Mouse (Mus musculus) adrenal gland, postnatal 14 days (tissue): ENCODE data around the gene Iqck. TPM values are rescaled to one million over a fixed set of nuclear protein-coding genes. Genes with fewer than 3 reads are reported as not detected.

Experiments
- DNase-seq: peaks from one replicate; pipeline ENCODE4 v3.0.0; 2021; ENCODE audit warnings: mixed read lengths
- long read RNA-seq, 2 experiments: library from polyadenylated mRNA; stranded (forward); transcript quantifications; one replicate each; pipeline ENCODE4 v2.0.0; 2021
- total RNA-seq: library from RNA; stranded (reverse); gene quantifications from 2 replicates; pipeline ENCODE4 v1.2.3, GENCODE M21; 2021

Iqck gene
- 12.3 and 14.9 TPM in 2 replicates for total RNA-seq
- long read RNA-seq, experiment 1, transcript Iqck-206 (1 exons, 2,891 nt) = minor isoform, 5 of 22 reads
- long read RNA-seq, experiment 1, transcript Iqck-201 (9 exons, 1,503 nt) = major isoform, 12 of 22 reads
- long read RNA-seq, experiment 1, partial matches to known transcripts = 0 of 22 reads
- long read RNA-seq, experiment 1, other reads (novel, unspliced or antisense) = 4 of 22 reads
- long read RNA-seq, experiment 2, transcript Iqck-206 (1 exons, 2,891 nt) = minor isoform, 5 of 15 reads
- long read RNA-seq, experiment 2, transcript Iqck-201 (9 exons, 1,503 nt) = major isoform, 6 of 15 reads
- long read RNA-seq, experiment 2, partial matches to known transcripts = 0 of 15 reads
- long read RNA-seq, experiment 2, other reads (novel, unspliced or antisense) = 4 of 15 reads

- DNase-seq = peak; percentile 97
Measured at GRCm38 (mm10) chr7:118855171-118855876, at the start of gene Iqck. Gene Iqck, plus strand, starts transcription at chr7:118855752.

GRCm38 (mm10) chr7:118806631-118807411 is 48.7 kb upstream of the Iqck start:
- DNase-seq = no peak

- DNase-seq = peak; percentile 14
Measured at GRCm38 (mm10) chr7:118807899-118808298, 47.7 kb upstream of the Iqck start.

GRCm38 (mm10) chr7:118811407-118812106 is 44.0 kb upstream of the Iqck start:
- DNase-seq = no peak

- no peak for DNase-seq
Measured at GRCm38 (mm10) chr7:118813592-118813991, 42.0 kb upstream of the Iqck start.

GRCm38 (mm10) chr7:118816275-118816674 is 39.3 kb upstream of the Iqck start:
- no peak for DNase-seq

- no peak for DNase-seq
Measured at GRCm38 (mm10) chr7:118817741-118818140, 37.8 kb upstream of the Iqck start.

GRCm38 (mm10) chr7:118819666-118820065 is 35.9 kb upstream of the Iqck start:
- no peak for DNase-seq

- DNase-seq = no peak
Measured at GRCm38 (mm10) chr7:118821356-118821755, 34.2 kb upstream of the Iqck start.

- DNase-seq = no peak
Measured at GRCm38 (mm10) chr7:118821887-118822556, 33.5 kb upstream of the Iqck start.

- DNase-seq = no peak
Measured at GRCm38 (mm10) chr7:118824451-118824850, 31.1 kb upstream of the Iqck start.

GRCm38 (mm10) chr7:118827975-118828416 is 27.6 kb upstream of the Iqck start:
- peak; percentile 62 for DNase-seq

- no peak for DNase-seq
Measured at GRCm38 (mm10) chr7:118837901-118838300, 17.7 kb upstream of the Iqck start.

GRCm38 (mm10) chr7:118841030-118841745 is 14.4 kb upstream of the Iqck start:
- peak; percentile 26 for DNase-seq

- DNase-seq = peak; percentile 39
Measured at GRCm38 (mm10) chr7:118841796-118842195, 13.8 kb upstream of the Iqck start.

GRCm38 (mm10) chr7:118842938-118843337 is 12.6 kb upstream of the Iqck start:
- no peak for DNase-seq

- no peak for DNase-seq
Measured at GRCm38 (mm10) chr7:118845141-118845540, 10.4 kb upstream of the Iqck start.

- no peak for DNase-seq
Measured at GRCm38 (mm10) chr7:118846329-118846728, 9.2 kb upstream of the Iqck start.

- DNase-seq = peak; percentile 70
Measured at GRCm38 (mm10) chr7:118848796-118849195, 6.8 kb upstream of the Iqck start.

GRCm38 (mm10) chr7:118849543-118850250 is 5.9 kb upstream of the Iqck start:
- no peak for DNase-seq
